Mouse (Mus musculus) megakaryocyte, adult 5-6 weeks (primary cell): ENCODE data around the gene Snrpa1. TPM values are rescaled to one million over a fixed set of nuclear protein-coding genes. Genes with fewer than 3 reads are reported as not detected.
"Not testable (repeated sequence)": the region's sequence is repeated elsewhere in the genome, so short reads cannot be mapped to it uniquely, and the experiment has no call there.

ENCODE experiments used
- ATAC-seq: 2 replicates; pipeline ENCODE4 v1.8.0; 2016; ENCODE audit warnings: mild to moderate bottlenecking, inconsistent platforms; ENCODE audit not compliant: poor library complexity, severe bottlenecking
- total RNA-seq, 2 experiments: library from RNA; stranded (forward) in 1 of 2; stranded (reverse) in 1 of 2; fragments of 153-499, 151-499 nt in 1 of 2; fragments of 221-1000, 200-1000 nt in 1 of 2; gene quantifications; 2 replicates each; pipeline versions ENCODE4 v1.2.3 to v1.2.4; 2015 to 2017

Snrpa1 gene
- total RNA-seq (2015) (53.8 and 59.6 TPM in 2 replicates), total RNA-seq (2017) (61.4 and 76.3 TPM in 2 replicates)

GRCm38 (mm10) chr7:66058703-66059102 is at the start of gene Snrpa1:
TSS of gene Snrpa1 (plus strand) at chr7:66059003.
- ATAC-seq, result no peak

GRCm38 (mm10) chr7:66010518-66010917 is 48.3 kb upstream of the Snrpa1 start:
- ATAC-seq, result no peak

GRCm38 (mm10) chr7:66027747-66028146 is 31.1 kb upstream of the Snrpa1 start:
- ATAC-seq, result no peak

- no peak for ATAC-seq
Measured at GRCm38 (mm10) chr7:66028766-66029512, 29.9 kb upstream of the Snrpa1 start.

- ATAC-seq, result no peak
Measured at GRCm38 (mm10) chr7:66036809-66037208, 22.0 kb upstream of the Snrpa1 start.

- ATAC-seq, result no peak
Measured at GRCm38 (mm10) chr7:66038261-66038660, 20.5 kb upstream of the Snrpa1 start.

- no peak for ATAC-seq
Measured at GRCm38 (mm10) chr7:66038730-66039129, 20.1 kb upstream of the Snrpa1 start.

GRCm38 (mm10) chr7:66040026-66040814 is 18.6 kb upstream of the Snrpa1 start:
- ATAC-seq, result no peak

GRCm38 (mm10) chr7:66043552-66044459 is 15.0 kb upstream of the Snrpa1 start, which contains the start of gene Gm45213:
TSS of gene Gm45213 (plus strand) at chr7:66043602.
- no peak for ATAC-seq

GRCm38 (mm10) chr7:66044617-66045016 is 14.2 kb upstream of the Snrpa1 start:
- ATAC-seq, result no peak

- ATAC-seq, result no peak
Measured at GRCm38 (mm10) chr7:66046921-66047918, 11.6 kb upstream of the Snrpa1 start.

- ATAC-seq, result no peak
Measured at GRCm38 (mm10) chr7:66047975-66048374, 10.8 kb upstream of the Snrpa1 start.

GRCm38 (mm10) chr7:66048446-66049230 is 10.2 kb upstream of the Snrpa1 start:
- no peak for ATAC-seq

- no peak for ATAC-seq
Measured at GRCm38 (mm10) chr7:66053946-66054483, 4.8 kb upstream of the Snrpa1 start.

GRCm38 (mm10) chr7:66055356-66055755 is 3.4 kb upstream of the Snrpa1 start:
- ATAC-seq, result not testable (repeated sequence)

- peak; percentile 98 for ATAC-seq
Measured at GRCm38 (mm10) chr7:66060066-66060956, 1.5 kb downstream of the Snrpa1 start.

GRCm38 (mm10) chr7:66061057-66061456 is 2.3 kb downstream of the Snrpa1 start:
- ATAC-seq, result no peak

- no peak for ATAC-seq
Measured at GRCm38 (mm10) chr7:66076411-66076810, 17.6 kb downstream of the Snrpa1 start.
